Mouse (Mus musculus): Measurements from ENCODE around the gene Poglut1.

The Poglut1 gene

DNA sequence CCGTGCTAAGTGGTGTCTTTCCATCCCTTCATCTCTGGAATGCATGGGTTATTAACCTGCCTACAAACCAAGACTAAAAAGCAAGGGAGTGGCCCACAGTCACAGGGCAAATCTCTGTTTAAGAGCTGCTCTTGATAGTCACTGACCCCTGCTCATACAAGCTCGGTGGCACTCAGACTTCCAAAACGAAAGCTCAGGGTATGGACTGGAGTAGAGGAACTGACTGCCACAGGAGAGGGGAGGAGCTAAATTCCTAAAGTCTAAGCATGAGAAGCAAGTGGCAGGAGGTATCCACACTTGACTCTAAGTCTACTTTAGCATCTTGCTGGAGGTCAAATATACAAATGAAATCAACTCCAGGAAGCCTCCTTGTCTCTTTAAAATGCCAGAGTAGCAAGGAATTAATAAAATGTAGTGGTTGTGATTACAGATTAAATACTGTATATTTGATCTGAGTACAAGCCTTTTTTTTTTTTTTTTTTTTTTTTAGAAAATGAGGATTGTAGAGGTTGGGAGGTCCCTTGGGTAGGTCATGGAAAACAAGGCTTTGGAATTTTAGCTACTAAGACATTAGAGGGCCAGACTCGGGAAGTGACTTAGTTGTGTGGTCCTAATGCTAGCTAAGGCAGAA is 74.3 kb downstream of the Poglut1 start:
- no peak for DNase-seq (ENCODE audit: low read depth, low spot score)
